In the genomic region with DNA sequence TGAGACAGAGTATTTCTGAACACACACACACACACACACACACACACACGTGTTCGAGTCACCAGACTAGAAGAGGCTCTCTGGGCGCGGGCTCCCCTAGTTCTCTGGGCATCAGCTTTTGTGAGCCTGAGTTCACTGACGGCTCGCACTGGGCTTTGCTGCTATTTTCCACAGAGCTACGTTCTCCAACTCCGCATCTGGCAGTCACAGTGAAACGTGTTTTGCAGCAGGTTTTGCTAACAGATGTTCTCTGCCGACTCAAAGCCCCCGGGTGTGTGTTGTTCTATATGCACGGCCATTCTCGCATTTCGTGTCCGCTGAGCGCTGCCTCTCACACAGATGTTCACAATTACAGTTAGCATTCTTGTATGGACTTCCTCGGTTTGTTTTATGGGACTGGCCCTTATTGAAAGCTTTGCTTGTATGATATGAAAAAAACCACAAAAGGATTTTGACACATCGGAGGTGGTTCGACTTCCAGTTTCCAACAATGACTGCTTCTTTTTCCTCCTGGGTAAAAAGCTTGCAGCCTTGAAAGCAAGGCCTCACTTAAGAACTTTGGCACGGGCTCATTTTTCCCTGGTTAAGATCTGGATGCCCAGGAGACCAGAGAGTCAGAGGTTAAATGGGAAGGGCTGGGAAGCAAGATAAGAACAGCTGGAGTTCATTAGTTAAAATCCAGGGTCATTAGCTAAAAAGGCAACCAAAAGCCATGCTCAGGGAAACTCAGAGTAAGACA, we compare ENCODE assay signal across 10 mouse cellular contexts. TPM values are rescaled to one million over a fixed set of nuclear protein-coding genes. Genes with fewer than 3 reads are reported as not detected.
A peak's percentile ranks its signal among the peaks of the same experiment; 100 is the strongest.
DNase-seq lines count a peak whose midpoint lies in the region; ATAC-seq and TF ChIP-seq lines count a peak whose summit lies in the region.
"Had no signal": no experiment of that assay in that cellular context is flagged by ENCODE, and none has a peak within 500 bp of the region (broad histone marks: within the 10 kb centered on the region; RNA-seq: fewer than 3 reads in every experiment).

No protein-coding gene starts in this region.

- H3K4me2 ChIP-seq in forebrain, embryonic 11.5 days (ENCODE audit: low read depth, low read length, severe bottlenecking): no peak overlapping the region
- no peak overlapping the region for H3K4me2 ChIP-seq in hindbrain, postnatal 0 days (ENCODE audit: low read depth, low read length)
- H3K4me2 ChIP-seq in neural tube, embryonic 15.5 days: peak overlapping the region; percentile 16

- peak; percentile 46 for DNase-seq in ovary, adult 18-20 months (ENCODE audit: low spot score)
- DNase-seq in ovary, postnatal 10 days (ENCODE audit: low spot score): no peak
- peak; percentile 60 for DNase-seq in forebrain, embryonic 11.5 days (ENCODE audit: low spot score)
- peak; percentile 33 for DNase-seq in hindbrain, postnatal 0 days (ENCODE audit: low spot score)
- no peak for DNase-seq in urinary bladder, adult 2 months (ENCODE audit: low spot score)
- no peak for DNase-seq in lung, postnatal 36 days

- no peak overlapping the region for H3K9ac ChIP-seq in forebrain, embryonic 11.5 days (ENCODE audit: low read length)
- no peak overlapping the region for H3K9ac ChIP-seq in hindbrain, postnatal 0 days (replicated peaks; ENCODE audit: low read length)
- no peak overlapping the region for H3K9ac ChIP-seq in neural tube, embryonic 15.5 days (replicated peaks)

- no peak for TF ChIP-seq CTCF in hindbrain, postnatal 0 days (IDR thresholded peaks at IDR 0.05; ENCODE audit: low read depth)

- no peaks in the 10 kb centered on the region for H3K4me1 ChIP-seq in forebrain, embryonic 11.5 days (replicated peaks; ENCODE audit: control insufficient read depth, insufficient read depth, low read length)
- no peaks in the 10 kb centered on the region for H3K4me1 ChIP-seq in hindbrain, postnatal 0 days (ENCODE audit: insufficient read depth, low read length)
- H3K4me1 ChIP-seq in neural tube, embryonic 15.5 days: peaks cover 13% of the 10 kb centered on the region

- no peaks in the 10 kb centered on the region for H3K36me3 ChIP-seq in forebrain, embryonic 11.5 days (ENCODE audit: control insufficient read depth, insufficient read depth, low read length)
- no peaks in the 10 kb centered on the region for H3K36me3 ChIP-seq in hindbrain, postnatal 0 days (ENCODE audit: insufficient read depth, low read length)
- no peaks in the 10 kb centered on the region for H3K36me3 ChIP-seq in neural tube, embryonic 15.5 days

- ATAC-seq in forebrain, embryonic 11.5 days (replicated peaks; ENCODE audit: low FRiP score): no peak
- no peak for ATAC-seq in hindbrain, postnatal 0 days
- peak; percentile 68 for ATAC-seq in neural tube, embryonic 15.5 days (ENCODE audit: low FRiP score)
- no peak for ATAC-seq in activated CD4-positive, CD25-positive, alpha-beta regulatory T cell, adult 4 months

- H3K27ac ChIP-seq in forebrain, embryonic 11.5 days (ENCODE audit: low read depth, low read length): no peak overlapping the region
- H3K27ac ChIP-seq in hindbrain, postnatal 0 days: no peak overlapping the region
- H3K27ac ChIP-seq in neural tube, embryonic 15.5 days (replicated peaks): peak overlapping the region; percentile 51; the same call in 1 of the 2 replicates

- H3K9me3 ChIP-seq in forebrain, embryonic 11.5 days (ENCODE audit: control insufficient read depth, low read length): no peaks in the 10 kb centered on the region
- no peaks in the 10 kb centered on the region for H3K9me3 ChIP-seq in hindbrain, postnatal 0 days (ENCODE audit: low read length)
- H3K9me3 ChIP-seq in neural tube, embryonic 15.5 days (replicated peaks): no peaks in the 10 kb centered on the region

- WGBS in forebrain, embryonic 11.5 days: 57% methylated on average over 20 of the region's 20 CpGs
- WGBS in hindbrain, postnatal 0 days: 40% methylated on average over 20 of the region's 20 CpGs
- 42% methylated on average over 20 of the region's 20 CpGs for WGBS in neural tube, embryonic 15.5 days

- no peaks in the 10 kb centered on the region for H3K27me3 ChIP-seq in forebrain, embryonic 11.5 days (ENCODE audit: control insufficient read depth, insufficient read depth, low read length)
- no peaks in the 10 kb centered on the region for H3K27me3 ChIP-seq in hindbrain, postnatal 0 days (ENCODE audit: insufficient read depth, low read length)
- no peaks in the 10 kb centered on the region for H3K27me3 ChIP-seq in neural tube, embryonic 15.5 days (replicated peaks)

- H3K4me3 ChIP-seq in forebrain, embryonic 11.5 days (ENCODE audit: low read depth, low read length): no peak overlapping the region
- no peak overlapping the region for H3K4me3 ChIP-seq in hindbrain, postnatal 0 days (ENCODE audit: low read length)
- no peak overlapping the region for H3K4me3 ChIP-seq in neural tube, embryonic 15.5 days (replicated peaks)
- H3K4me3 ChIP-seq: myocyte had no signal

RNA-seq across cellular contexts. Expression of gene Cdk15, which starts 13.4 kb away (rescaled TPM):
- polyA plus RNA-seq in forebrain, embryonic 11.5 days (2014; fragmentation: Nextera tagmentation; extraction: Ambion mirVana): 0.43 and 0.60 TPM in 2 replicates
- 1.3 TPM in 2 replicates for total RNA-seq in hindbrain, postnatal 0 days (2014; rRNA removed)
- 1.5 and 1.8 TPM in 2 replicates for polyA plus RNA-seq in hindbrain, postnatal 0 days (2015; fragmentation: Nextera tagmentation; extraction: Ambion mirVana)
- 1.7 and 1.9 TPM in 2 replicates for polyA plus RNA-seq in neural tube, embryonic 15.5 days (2015; fragmentation: Nextera tagmentation; extraction: Ambion mirVana)
- 1.9 and 2.2 TPM in 2 replicates for polyA plus RNA-seq in urinary bladder, adult 2 months (2012; rRNA removed)
- not detected for polyA plus RNA-seq in activated CD4-positive, CD25-positive, alpha-beta regulatory T cell, adult 4 months (2017; shearing (Covaris generic))
- total RNA-seq: hematopoietic stem cell, adult 5-6 weeks had no signal

RNA-seq across cellular contexts. Expression of gene Als2, which starts 33.1 kb away (rescaled TPM):
- 19.8 and 21.4 TPM in 2 replicates for polyA plus RNA-seq in forebrain, embryonic 11.5 days (2014; fragmentation: Nextera tagmentation; extraction: Ambion mirVana)
- 32.8 and 35.9 TPM in 2 replicates for total RNA-seq in hindbrain, postnatal 0 days (2014; rRNA removed)
- polyA plus RNA-seq in hindbrain, postnatal 0 days (2015; fragmentation: Nextera tagmentation; extraction: Ambion mirVana): 11.6 and 12.1 TPM in 2 replicates
- polyA plus RNA-seq in neural tube, embryonic 15.5 days (2015; fragmentation: Nextera tagmentation; extraction: Ambion mirVana): 15.5 and 16.2 TPM in 2 replicates
- 5.8 and 6.8 TPM in 2 replicates for polyA plus RNA-seq in urinary bladder, adult 2 months (2012; rRNA removed)
- polyA plus RNA-seq in activated CD4-positive, CD25-positive, alpha-beta regulatory T cell, adult 4 months (2017; shearing (Covaris generic)): 1 to 10 TPM; 4.6 to 5.4 TPM

Comparison
In these comparisons a context has a peak if more than half of its experiments do, and no peak if none do; other contexts are left out.
1. DNase-seq: peak in ovary, adult 18-20 months (single experiment), forebrain, embryonic 11.5 days (single experiment) and hindbrain, postnatal 0 days (single experiment); none in ovary, postnatal 10 days (single experiment), urinary bladder, adult 2 months (single experiment) and lung, postnatal 36 days (single experiment).